Mouse (Mus musculus): Measurements from ENCODE around the gene Alg12.
"Not testable (repeated sequence)": the region's sequence is repeated elsewhere in the genome, so short reads cannot be mapped to it uniquely, and the experiment has no call there.

Gene Alg12

DNA sequence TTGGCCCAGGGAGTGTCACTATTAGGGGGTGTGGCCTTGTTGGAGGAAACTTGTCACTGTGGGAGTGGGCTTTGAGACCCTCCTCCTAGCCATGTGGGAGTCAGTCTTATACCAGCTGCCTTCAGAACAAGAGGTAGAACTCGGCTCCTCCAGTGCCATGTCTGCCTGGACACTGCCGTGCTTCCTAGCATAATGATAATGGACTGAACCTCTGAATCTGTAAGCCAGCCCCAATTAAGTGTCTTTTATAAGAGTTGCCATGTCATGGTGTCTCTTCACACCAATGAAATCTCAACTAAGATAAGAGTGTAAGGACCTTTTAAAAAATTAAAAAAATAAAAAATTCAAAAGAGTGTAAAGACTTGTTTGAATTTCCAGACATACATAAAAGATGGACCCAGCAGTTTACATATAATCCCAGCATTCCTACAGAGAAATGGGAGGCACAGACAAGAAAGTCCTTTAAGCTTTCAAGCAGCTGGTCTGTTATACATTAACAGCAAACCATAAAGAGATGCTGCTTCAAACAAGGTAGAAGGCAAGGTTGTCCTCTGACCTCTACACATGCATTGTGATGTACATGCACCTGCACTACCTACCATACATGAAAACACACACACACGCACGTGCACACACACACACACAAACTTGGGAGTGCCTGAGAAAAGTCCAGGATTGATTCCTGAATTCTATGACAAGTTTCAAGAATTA, 26.8 kb downstream of the Alg12 start:
- no peak for DNase-seq (ENCODE audit: low spot score)

GRCm38 (mm10) chr15:88774630-88775029, 44.5 kb downstream of the Alg12 start:
- DNase-seq (ENCODE audit: low spot score) = not testable (repeated sequence)

DNA sequence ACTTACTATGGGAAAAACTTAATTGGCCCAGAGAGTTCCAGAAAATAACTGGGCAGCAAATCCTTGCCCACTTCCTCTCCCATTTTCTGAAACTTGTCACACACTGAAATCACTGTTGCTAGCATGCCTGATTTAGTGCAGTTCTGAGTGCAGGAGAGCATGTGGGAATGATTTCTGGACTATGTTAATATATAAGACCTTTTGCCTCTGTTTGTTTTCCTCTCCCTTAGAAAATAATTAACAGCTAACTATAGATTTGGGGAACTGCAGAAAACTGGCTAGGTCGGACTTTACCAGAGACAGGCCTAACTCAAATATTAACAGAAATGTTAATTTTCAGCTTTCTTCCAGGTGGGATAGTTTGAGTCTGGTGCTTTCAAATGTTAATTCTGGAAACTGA, 50.6 kb downstream of the Alg12 start:
- no peak for DNase-seq (ENCODE audit: low spot score)

- not testable (repeated sequence) for DNase-seq (ENCODE audit: low spot score)
Observed at GRCm38 (mm10) chr15:88766139-88766538, 53.0 kb downstream of the Alg12 start.

DNA sequence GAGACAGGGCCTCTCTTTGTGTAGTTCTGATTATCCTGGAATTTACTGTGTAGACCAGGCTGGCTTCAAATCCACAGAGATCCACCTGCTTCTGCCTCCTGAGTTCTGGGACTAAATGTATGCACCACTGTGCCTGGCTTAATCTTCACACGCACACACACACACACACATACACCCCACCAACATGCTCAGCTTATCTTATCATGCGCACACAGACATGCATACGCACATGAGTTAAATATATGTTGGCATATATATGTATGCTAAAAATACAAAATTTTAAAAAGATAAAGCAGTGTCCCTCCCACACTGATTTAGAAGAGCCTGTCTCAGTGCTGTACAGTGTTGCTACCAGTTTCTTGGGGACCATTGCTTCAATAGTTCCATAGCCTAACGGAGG, 57.6 kb downstream of the Alg12 start:
- no peak for DNase-seq (ENCODE audit: low spot score)

GRCm38 (mm10) chr15:88758061-88758460, 61.1 kb downstream of the Alg12 start:
- DNase-seq (ENCODE audit: low spot score) = no peak

- DNase-seq (ENCODE audit: low spot score) = no peak
Observed at GRCm38 (mm10) chr15:88755761-88756160, 63.4 kb downstream of the Alg12 start.

Measured in ovary, postnatal 36 days (tissue).